Mouse (Mus musculus): ENCODE results near the gene Asic2. TPM values are rescaled to one million over a fixed set of nuclear protein-coding genes. Genes with fewer than 3 reads are reported as not detected.

Gene Asic2
- total and polyA plus RNA-seq, 3 experiments: not detected

DNA sequence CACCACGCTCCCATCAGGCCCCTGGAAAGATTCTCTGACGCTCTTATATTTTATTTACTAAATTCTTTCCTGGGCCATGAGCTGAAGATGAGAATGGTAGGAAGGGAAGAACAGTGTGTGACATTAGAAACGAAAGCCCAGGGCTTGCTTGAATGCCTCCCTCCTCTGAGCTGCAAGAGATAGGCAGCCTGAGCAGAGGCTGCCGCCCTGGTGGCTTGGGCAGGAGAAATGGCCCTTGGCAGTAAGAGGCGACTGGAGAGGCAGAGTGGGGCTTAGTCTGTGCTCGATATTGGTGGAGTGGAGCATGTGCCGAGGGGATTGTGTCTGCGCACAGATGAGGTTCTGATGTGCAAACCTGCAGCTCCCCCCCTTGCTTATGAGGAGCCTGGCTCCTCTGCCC, 1014.1 kb downstream of the Asic2 start:
- no peak overlapping the region for H3K9ac ChIP-seq (ENCODE audit: control insufficient read depth, low read depth, low read length, poor library complexity, severe bottlenecking)
- no peak overlapping the region for H3K27ac ChIP-seq (ENCODE audit: control insufficient read depth, low read depth, low read length)
- no peaks in the 10 kb centered on the region for H3K4me1 ChIP-seq (ENCODE audit: control insufficient read depth in 1 of 2, insufficient read depth in 2 of 2, low read length in 2 of 2)
- TF ChIP-seq MYB (IDR thresholded peaks at IDR 0.05; ENCODE audit: low read depth, low read length) (no peak), MEF2A (IDR thresholded peaks at IDR 0.05; ENCODE audit: extremely low read depth, insufficient replicate concordance, low read depth, low read length, poor library complexity, severe bottlenecking) (no peak), RAD21 (IDR thresholded peaks at IDR 0.05; ENCODE audit: low read depth, low read length) (no peak), CTCF (IDR thresholded peaks at IDR 0.05 in 2 of 3, conservative IDR thresholded peaks at IDR 0.05 in 1 of 3; ENCODE audit: control insufficient read depth in 1 of 3, insufficient read depth in 1 of 3, low read depth in 2 of 3, low read length in 3 of 3, poor library complexity in 1 of 3, severe bottlenecking in 1 of 3) (no peak), POLR2A (IDR thresholded peaks at IDR 0.05; ENCODE audit: control insufficient read depth in 1 of 2, insufficient read depth in 1 of 2, low read depth in 1 of 2, low read length in 2 of 2, poor library complexity in 1 of 2) (no peak), ZNF384 (IDR thresholded peaks at IDR 0.05; ENCODE audit: low read depth, low read length) (no peak)
- no peak overlapping the region for H3K4me3 ChIP-seq (ENCODE audit: control insufficient read depth in 1 of 2, insufficient read depth in 1 of 2, low read depth in 2 of 2, low read length in 2 of 2)
- no peaks in the 10 kb centered on the region for H3K9me3 ChIP-seq (replicated peaks; ENCODE audit: insufficient read depth, low read length)
- no peaks in the 10 kb centered on the region for H3K27me3 ChIP-seq (ENCODE audit: control insufficient read depth in 1 of 2, insufficient read depth in 2 of 2, low read length in 2 of 2)
- H3K79me2 ChIP-seq (ENCODE audit: control insufficient read depth, insufficient read depth, low read length, poor library complexity): no peaks in the 10 kb centered on the region
- no peak for DNase-seq (ENCODE audit: low read depth, low spot score)
- no peaks in the 10 kb centered on the region for H3K36me3 ChIP-seq (ENCODE audit: control insufficient read depth in 1 of 2, insufficient read depth in 2 of 2, low read length in 2 of 2)

DNA sequence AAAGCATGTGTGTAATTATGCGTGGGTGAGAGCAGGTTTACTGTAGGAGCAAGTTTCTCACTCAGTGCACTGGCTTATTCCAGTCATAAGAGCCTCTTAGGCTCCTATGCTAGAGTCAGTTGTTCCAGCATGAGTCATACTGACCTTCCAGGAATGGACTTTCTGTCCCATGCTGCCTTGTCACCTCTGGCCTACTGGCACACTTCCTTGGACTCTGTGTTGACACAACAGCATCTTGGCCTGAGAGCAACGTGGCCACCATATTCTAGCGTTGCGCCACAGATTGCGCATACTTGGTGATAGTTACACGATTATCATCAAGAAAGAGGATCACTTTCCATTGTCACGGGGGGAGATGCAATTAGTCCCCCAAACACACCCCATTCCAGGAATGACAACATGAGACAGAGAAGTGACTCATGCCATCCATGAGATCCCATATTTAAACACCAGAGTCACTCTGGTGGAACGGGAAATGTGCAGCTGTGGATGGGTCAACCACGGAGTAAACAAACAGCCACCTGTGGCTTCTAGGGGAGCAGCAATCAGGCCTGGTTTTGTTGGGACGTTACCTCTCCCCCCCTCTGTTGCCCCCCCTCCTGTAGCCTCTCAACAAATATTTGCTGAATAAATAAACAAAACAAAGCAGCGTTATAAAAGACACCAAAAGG, 1019.1 kb downstream of the Asic2 start:
- H3K9me3 ChIP-seq (replicated peaks; ENCODE audit: insufficient read depth, low read length): no peaks in the 10 kb centered on the region
- no peaks in the 10 kb centered on the region for H3K27me3 ChIP-seq (ENCODE audit: control insufficient read depth in 1 of 2, insufficient read depth in 2 of 2, low read length in 2 of 2)
- no peak for DNase-seq (ENCODE audit: low read depth, low spot score)
- H3K36me3 ChIP-seq (ENCODE audit: control insufficient read depth in 1 of 2, insufficient read depth in 2 of 2, low read length in 2 of 2): no peaks in the 10 kb centered on the region
- H3K4me1 ChIP-seq (ENCODE audit: control insufficient read depth in 1 of 2, insufficient read depth in 2 of 2, low read length in 2 of 2): no peaks in the 10 kb centered on the region
- TF ChIP-seq MYB (IDR thresholded peaks at IDR 0.05; ENCODE audit: low read depth, low read length) (no peak), ZC3H11A (IDR thresholded peaks at IDR 0.05; ENCODE audit: low read depth, low read length) (no peak), POLR2AphosphoS2 (IDR thresholded peaks at IDR 0.05; ENCODE audit: low read length) (no peak), ZMIZ1 (IDR thresholded peaks at IDR 0.05; ENCODE audit: low read depth, low read length) (no peak), MXI1 (IDR thresholded peaks at IDR 0.05; ENCODE audit: low read depth, low read length) (no peak), JUND (IDR thresholded peaks at IDR 0.05; ENCODE audit: low read depth, low read length) (no peak), TAL1 (IDR thresholded peaks at IDR 0.05; ENCODE audit: low read length) (no peak), MYC (IDR thresholded peaks at IDR 0.05; ENCODE audit: low read depth, low read length) (no peak), E2F4 (IDR thresholded peaks at IDR 0.05; ENCODE audit: borderline replicate concordance, low read depth, low read length) (no peak), SMC3 (IDR thresholded peaks at IDR 0.05; ENCODE audit: low read depth, low read length) (no peak), MAX (IDR thresholded peaks at IDR 0.05; ENCODE audit: low read length) (no peak), NELFE (IDR thresholded peaks at IDR 0.05; ENCODE audit: low read depth, low read length) (no peak), ETS1 (IDR thresholded peaks at IDR 0.05; ENCODE audit: low read depth, low read length) (no peak), ZKSCAN1 (IDR thresholded peaks at IDR 0.05; ENCODE audit: low read depth, low read length) (no peak)
- H3K9ac ChIP-seq (ENCODE audit: control insufficient read depth, low read depth, low read length, poor library complexity, severe bottlenecking): no peak overlapping the region
- no peak overlapping the region for H3K4me3 ChIP-seq (ENCODE audit: control insufficient read depth in 1 of 2, insufficient read depth in 1 of 2, low read depth in 2 of 2, low read length in 2 of 2)
- no peak overlapping the region for H3K27ac ChIP-seq (ENCODE audit: control insufficient read depth, low read depth, low read length)
- H3K79me2 ChIP-seq (ENCODE audit: control insufficient read depth, insufficient read depth, low read length, poor library complexity): no peaks in the 10 kb centered on the region
